Mouse (Mus musculus) heart, adult 2 months (tissue): ENCODE results near the gene Slc41a3. TPM values are rescaled to one million over a fixed set of nuclear protein-coding genes. Genes with fewer than 3 reads are reported as not detected.
"Not testable (repeated sequence)": the region's sequence is repeated elsewhere in the genome, so short reads cannot be mapped to it uniquely, and the experiment has no call there.

Experiments used
- DNase-seq, 2 experiments: peaks; one replicate each; pipeline ENCODE4 v3.0.0; 2021
- H3K27ac ChIP-seq: fragments of 200-600 bp; 2 replicates; pipeline ENCODE4 v1.8.1; 2022
- H3K27me3 ChIP-seq: fragments of 200-500 bp; 2 replicates; pipeline ENCODE4 v1.6.1; 2012; ENCODE audit warnings: mild to moderate bottlenecking, low read length, inconsistent platforms, mixed read lengths; ENCODE audit not compliant: control insufficient read depth, insufficient read depth
- H3K36me3 ChIP-seq: fragments of 200-500 bp; 2 replicates; pipeline ENCODE4 v1.6.1; 2012; ENCODE audit warnings: low read length, inconsistent platforms; ENCODE audit not compliant: control insufficient read depth, insufficient read depth
- H3K4me1 ChIP-seq: fragments of 200-500 bp; 2 replicates; pipeline ENCODE4 v1.6.1; 2011; ENCODE audit warnings: low read length; ENCODE audit not compliant: control insufficient read depth, insufficient read depth
- H3K4me3 ChIP-seq: fragments of 200-600 bp; 2 replicates; pipeline ENCODE4 v1.8.1; 2022
- H3K79me2 ChIP-seq: fragments of 200-500 bp; replicated peaks from 2 replicates; pipeline ENCODE4 v1.6.1; 2012; ENCODE audit warnings: mild to moderate bottlenecking, inconsistent platforms, low read length, moderate library complexity, mixed read lengths; ENCODE audit not compliant: control insufficient read depth, insufficient read depth
- H3K9ac ChIP-seq: fragments of 200-500 bp; 2 replicates; pipeline ENCODE4 v1.6.1; 2012; ENCODE audit warnings: low read depth, mild to moderate bottlenecking, control low read depth, inconsistent platforms, low read length, mixed read lengths
- CTCF ChIP-seq: fragments of 200-600 bp; IDR thresholded peaks from 2 replicates; pipeline ENCODE4 v1.8.1; 2022; ENCODE audit warnings: antibody characterized with exemption, mild to moderate bottlenecking, moderate library complexity
- EP300 ChIP-seq: fragments of 200-500 bp; IDR thresholded peaks from 2 replicates; pipeline ENCODE4 v1.6.1; 2011; ENCODE audit warnings: low read depth, low read length, control low read depth; ENCODE audit not compliant: insufficient read depth
- POLR2A ChIP-seq: fragments of 200-500 bp; IDR thresholded peaks from 2 replicates; pipeline ENCODE4 v1.6.1; 2011; ENCODE audit warnings: mild to moderate bottlenecking, low read depth, low read length, control low read depth; ENCODE audit not compliant: insufficient read depth
- WGBS: fragments of 180-500 bp; shearing (Covaris S2); methylation state at CpG from one replicate; pipeline ENCODE4 v1.1.7; 2018; 5-methylcytosine and 5-hydroxymethylcytosine counted together
- intact Hi-C: fragments of 180-260 bp; cut with DNase I; formaldehyde crosslinking; loops from one replicate; pipeline ENCODE4 v1.15.1; 2025
- polyA plus RNA-seq: library from polyadenylated mRNA; depleted of rRNA; stranded (reverse); fragments of >200 nt; gene quantifications from 2 replicates; pipeline ENCODE4 v1.2.3, GENCODE M21; 2012
- total RNA-seq, 2 experiments: library from RNA; stranded (reverse); gene quantifications; 2 replicates each; pipeline ENCODE4 v1.2.3; 2021

Gene Slc41a3
- total and polyA plus RNA-seq, 3 experiments = 91.9 to 139 (median 100) TPM

GRCm38 (mm10) chr6:90648391-90648790 is 43.9 kb downstream of the Slc41a3 start:
- intact Hi-C loops = no loop called here
- Histone ChIP-seq H3K79me2 (no peaks in the 10 kb centered on the region), H3K9ac (no peak overlapping the region), H3K27ac (no peak overlapping the region), H3K4me1 (no peaks in the 10 kb centered on the region), H3K4me3 (no peak overlapping the region), H3K27me3 (no peaks in the 10 kb centered on the region), H3K36me3 (no peaks in the 10 kb centered on the region)
- WGBS = 98% methylated on average over 6 of the region's 6 CpGs
- no peak for DNase-seq
- TF ChIP-seq POLR2A (no peak), EP300 (no peak), CTCF (no peak)

GRCm38 (mm10) chr6:90649279-90649678 is 44.8 kb downstream of the Slc41a3 start:
- Histone ChIP-seq H3K79me2 (no peaks in the 10 kb centered on the region), H3K27ac (no peak overlapping the region), H3K27me3 (no peaks in the 10 kb centered on the region), H3K4me1 (no peaks in the 10 kb centered on the region; the same call in 1 of the 2 replicates), H3K36me3 (no peaks in the 10 kb centered on the region), H3K4me3 (no peak overlapping the region), H3K9ac (no peak overlapping the region)
- intact Hi-C loops = no loop called here
- 78% methylated on average over 4 of the region's 4 CpGs for WGBS
- TF ChIP-seq POLR2A = no peak
- no peak for TF ChIP-seq EP300
- no peak for TF ChIP-seq CTCF
- DNase-seq = no peak

- Histone ChIP-seq H3K9ac (no peak overlapping the region), H3K4me1 (no peaks in the 10 kb centered on the region; the same call in 1 of the 2 replicates), H3K79me2 (no peaks in the 10 kb centered on the region), H3K36me3 (no peaks in the 10 kb centered on the region), H3K4me3 (no peak overlapping the region), H3K27me3 (no peaks in the 10 kb centered on the region), H3K27ac (no peak overlapping the region)
- intact Hi-C loops = loop anchor here (5.0 kb wide), 1 partner anchor 43 kb away; no protein-coding TSS in a partner anchor
- DNase-seq = no peak
- TF ChIP-seq EP300 (no peak), POLR2A (no peak), CTCF (no peak)
- WGBS = 51% methylated on average over 1 of the region's 1 CpGs
Measured at GRCm38 (mm10) chr6:90650634-90651033, 46.1 kb downstream of the Slc41a3 start.

GRCm38 (mm10) chr6:90653736-90654135 is 49.2 kb downstream of the Slc41a3 start:
- Histone ChIP-seq H3K4me1 (no peaks in the 10 kb centered on the region; the same call in 1 of the 2 replicates), H3K27me3 (no peaks in the 10 kb centered on the region), H3K79me2 (no peaks in the 10 kb centered on the region), H3K9ac (no peak overlapping the region), H3K27ac (no peak overlapping the region), H3K4me3 (no peak overlapping the region), H3K36me3 (no peaks in the 10 kb centered on the region)
- intact Hi-C loops = loop anchor here (1.0 to 5.0 kb wide), 3 partner anchors 46 to 75 kb away; no protein-coding TSS in a partner anchor
- TF ChIP-seq EP300 (0 out of 2 replicates have a peak, but pooled peaks have one; percentile 49), CTCF (no peak; the same call in 1 of the 2 replicates)
- WGBS = 36% methylated on average over 2 of the region's 2 CpGs
- DNase-seq = peak; percentile 59 to 67

GRCm38 (mm10) chr6:90656344-90656850 is 51.9 kb downstream of the Slc41a3 start:
- not testable (repeated sequence) for H3K79me2 ChIP-seq, DNase-seq, H3K4me3 ChIP-seq, H3K27me3 ChIP-seq, H3K9ac ChIP-seq, H3K27ac ChIP-seq, H3K36me3 ChIP-seq, H3K4me1 ChIP-seq
- intact Hi-C loops = loop anchor here (5.0 kb wide), 1 partner anchor 156 kb away; no protein-coding TSS in a partner anchor
- TF ChIP-seq CTCF = peak; percentile 67
- WGBS = 71% methylated on average over 2 of the region's 2 CpGs

- no peaks in the 10 kb centered on the region for H3K36me3 ChIP-seq
- intact Hi-C loops = loop anchor here (5.0 kb wide), 1 partner anchor 152 kb away; no protein-coding TSS in a partner anchor
- no peak for DNase-seq
Measured at GRCm38 (mm10) chr6:90659913-90660312, 55.4 kb downstream of the Slc41a3 start.

More at GRCm38 (mm10) chr6:90659913-90660312, 55.4 kb downstream of the Slc41a3 start:
- no peak overlapping the region for H3K9ac ChIP-seq
- no peak for TF ChIP-seq EP300
- no peak for TF ChIP-seq CTCF
- TF ChIP-seq POLR2A = no peak
- H3K27ac ChIP-seq = no peak overlapping the region
- H3K27me3 ChIP-seq = no peaks in the 10 kb centered on the region
- peaks cover 1% of the 10 kb centered on the region for H3K4me1 ChIP-seq
- 46% methylated on average over 2 of the region's 2 CpGs for WGBS
- H3K79me2 ChIP-seq = no peaks in the 10 kb centered on the region
- H3K4me3 ChIP-seq = no peak overlapping the region
